Mouse (Mus musculus): ENCODE results near the gene Gm45618.

The Gm45618 gene

GRCm38 (mm10) chr7:142093696-142094240 is 26.8 kb downstream of the Gm45618 start:
- DNase-seq, result no peak

- DNase-seq, result no peak
These were observed 27.5 kb downstream of the Gm45618 start for GRCm38 (mm10) chr7:142092991-142093390.

- DNase-seq, result no peak
These were observed 28.7 kb downstream of the Gm45618 start for GRCm38 (mm10) chr7:142091848-142092247.

- DNase-seq, result no peak
These were observed 30.7 kb downstream of the Gm45618 start for GRCm38 (mm10) chr7:142089648-142090447.

GRCm38 (mm10) chr7:142088886-142089285 is 31.6 kb downstream of the Gm45618 start:
- DNase-seq, result peak; percentile 16

- no peak for DNase-seq
These were observed 33.4 kb downstream of the Gm45618 start for GRCm38 (mm10) chr7:142087069-142087652.

GRCm38 (mm10) chr7:142086159-142086905 is 34.2 kb downstream of the Gm45618 start:
- no peak for DNase-seq

GRCm38 (mm10) chr7:142084820-142085219 is 35.7 kb downstream of the Gm45618 start:
- peak; percentile 69 for DNase-seq

GRCm38 (mm10) chr7:142084395-142084794 is 36.1 kb downstream of the Gm45618 start:
- DNase-seq, result peak; percentile 23

- DNase-seq, result peak; percentile 49
These were observed 36.8 kb downstream of the Gm45618 start for GRCm38 (mm10) chr7:142083588-142084317.

- no peak for DNase-seq
These were observed 37.9 kb downstream of the Gm45618 start for GRCm38 (mm10) chr7:142082607-142083006.

GRCm38 (mm10) chr7:142082179-142082578 is 38.4 kb downstream of the Gm45618 start:
- no peak for DNase-seq

- no peak for DNase-seq
These were observed 38.8 kb downstream of the Gm45618 start for GRCm38 (mm10) chr7:142081736-142082135.

- no peak for DNase-seq
These were observed 39.7 kb downstream of the Gm45618 start for GRCm38 (mm10) chr7:142080876-142081275.

- no peak for DNase-seq
These were observed 41.2 kb downstream of the Gm45618 start for GRCm38 (mm10) chr7:142079365-142079764.

GRCm38 (mm10) chr7:142077138-142077537 is 43.4 kb downstream of the Gm45618 start:
- no peak for DNase-seq

- no peak for DNase-seq
These were observed 46.2 kb downstream of the Gm45618 start for GRCm38 (mm10) chr7:142074146-142074886.

GRCm38 (mm10) chr7:142071717-142072116 is 48.8 kb downstream of the Gm45618 start:
- DNase-seq, result no peak

- no peak for DNase-seq
These were observed 49.3 kb downstream of the Gm45618 start for GRCm38 (mm10) chr7:142071212-142071578.

- DNase-seq, result peak; percentile 83
These were observed 49.9 kb downstream of the Gm45618 start for GRCm38 (mm10) chr7:142070458-142071211.

All from kidney, postnatal 10 days (tissue).